ENCODE assay signal across 8 mouse cellular contexts in the genomic region with DNA sequence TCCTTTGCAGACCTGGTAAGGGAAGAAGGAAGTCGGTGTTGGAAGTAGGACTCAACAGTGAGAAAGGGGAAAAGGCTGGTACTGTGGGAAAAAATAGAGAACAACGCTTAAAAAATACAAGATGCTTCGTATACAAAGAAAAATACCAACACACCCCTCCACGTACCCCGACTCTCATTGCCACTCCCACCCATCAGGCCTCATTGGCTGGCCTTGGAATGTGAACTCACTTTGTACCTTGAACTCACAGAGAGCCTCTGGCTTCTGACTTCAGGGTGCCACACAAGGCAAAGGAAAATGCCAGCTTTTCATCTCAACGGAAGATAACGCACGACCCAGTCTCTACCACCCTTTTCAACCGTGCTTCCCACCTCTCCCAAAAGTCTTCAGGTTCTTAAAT. TPM values are rescaled to one million over a fixed set of nuclear protein-coding genes. Genes with fewer than 3 reads are reported as not detected.
DNase-seq lines count a peak whose midpoint lies in the region; ATAC-seq and TF ChIP-seq lines count a peak whose summit lies in the region.

No protein-coding gene starts in this region.

- peak; percentile 4 for TF ChIP-seq POLR2A in ES-Bruce4 (IDR thresholded peaks at IDR 0.05; ENCODE audit: insufficient read depth, low read length)

- no peak overlapping the region for H3K9ac ChIP-seq in heart, embryonic 12.5 days
- H3K9ac ChIP-seq in ES-Bruce4 (ENCODE audit: low read depth, poor library complexity, severe bottlenecking), result peak overlapping the region; percentile 90
- H3K9ac ChIP-seq in forebrain, postnatal 0 days, result peak overlapping the region; percentile 58; the same call in 1 of the 2 replicates
- peak overlapping the region; percentile 87 for H3K9ac ChIP-seq in liver, embryonic 13.5 days

- H3K27ac ChIP-seq in heart, embryonic 12.5 days (ENCODE audit: poor library complexity, severe bottlenecking), result no peak overlapping the region
- H3K27ac ChIP-seq in ES-Bruce4 (ENCODE audit: insufficient read depth, low read length), result peak overlapping the region; percentile 53
- H3K27ac ChIP-seq in forebrain, postnatal 0 days (ENCODE audit: low read depth, low read length), result no peak overlapping the region
- H3K27ac ChIP-seq in liver, embryonic 13.5 days, result no peak overlapping the region

- H3K9me3 ChIP-seq in heart, embryonic 12.5 days (replicated peaks), result no peaks in the 10 kb centered on the region
- no peaks in the 10 kb centered on the region for H3K9me3 ChIP-seq in ES-Bruce4 (replicated peaks; ENCODE audit: control insufficient read depth, insufficient read depth, low read length, poor library complexity, severe bottlenecking)
- H3K9me3 ChIP-seq in forebrain, postnatal 0 days (ENCODE audit: low read length), result no peaks in the 10 kb centered on the region
- H3K9me3 ChIP-seq in liver, embryonic 13.5 days (replicated peaks), result no peaks in the 10 kb centered on the region

- DNase-seq in heart, adult 18-20 months, result no peak
- DNase-seq in forebrain, postnatal 0 days, result no peak
- DNase-seq in liver, embryonic 13.5 days, result no peak
- no peak for DNase-seq in adrenal gland, adult 8-10 months
- no peak for DNase-seq in urinary bladder, adult 2 months (ENCODE audit: low spot score)
- no peak for DNase-seq in layer of hippocampus, adult 18-20 months (ENCODE audit: low spot score in 2 of 2)

- no peak for TF ChIP-seq CTCF in ES-Bruce4 (IDR thresholded peaks at IDR 0.05; ENCODE audit: low read depth, low read length)
- no peak for TF ChIP-seq CTCF in forebrain, postnatal 0 days (IDR thresholded peaks at IDR 0.05; ENCODE audit: low read depth)

- H3K4me1 ChIP-seq in heart, embryonic 12.5 days (replicated peaks), result peaks cover 29% of the 10 kb centered on the region
- H3K4me1 ChIP-seq in ES-Bruce4 (ENCODE audit: control insufficient read depth, insufficient read depth, low read length), result peaks cover 16% of the 10 kb centered on the region
- H3K4me1 ChIP-seq in forebrain, postnatal 0 days (ENCODE audit: insufficient read depth), result peaks cover 6% of the 10 kb centered on the region
- H3K4me1 ChIP-seq in liver, embryonic 13.5 days (replicated peaks), result peaks cover 23% of the 10 kb centered on the region

- peak overlapping the region; percentile 91 for H3K4me2 ChIP-seq in heart, embryonic 12.5 days
- peak overlapping the region; percentile 94 for H3K4me2 ChIP-seq in forebrain, postnatal 0 days (ENCODE audit: low read depth)
- peak overlapping the region; percentile 95 for H3K4me2 ChIP-seq in liver, embryonic 13.5 days

- no peak for TF ChIP-seq EP300 in ES-Bruce4 (IDR thresholded peaks at IDR 0.05; ENCODE audit: insufficient read depth, low read depth, low read length)

- peaks cover 27% of the 10 kb centered on the region for H3K36me3 ChIP-seq in heart, embryonic 12.5 days
- H3K36me3 ChIP-seq in ES-Bruce4 (ENCODE audit: control insufficient read depth, insufficient read depth, low read length, poor library complexity, severe bottlenecking), result peaks cover 21% of the 10 kb centered on the region
- H3K36me3 ChIP-seq in forebrain, postnatal 0 days (ENCODE audit: insufficient read depth), result peaks cover 4% of the 10 kb centered on the region; the same call in 1 of the 2 replicates
- H3K36me3 ChIP-seq in liver, embryonic 13.5 days, result peaks cover 23% of the 10 kb centered on the region

- peak overlapping the region; percentile 83 for H3K4me3 ChIP-seq in heart, embryonic 12.5 days
- H3K4me3 ChIP-seq in ES-Bruce4 (ENCODE audit: low read depth, low read length), result 0 out of 2 replicates have a peak overlapping the region, but pooled peaks have one; percentile 9
- peak overlapping the region; percentile 61 for H3K4me3 ChIP-seq in forebrain, postnatal 0 days (ENCODE audit: low read depth, low read length)
- H3K4me3 ChIP-seq in liver, embryonic 13.5 days (replicated peaks), result peak overlapping the region; percentile 79

- 0 out of 2 replicates have a peak, but pooled peaks have one; percentile 4 for ATAC-seq in heart, embryonic 12.5 days (ENCODE audit: insufficient number of reproducible peaks, low FRiP score)
- ATAC-seq in forebrain, postnatal 0 days, result peak; percentile 25
- ATAC-seq in liver, embryonic 13.5 days (ENCODE audit: low read depth), result peak; percentile 27

- H3K27me3 ChIP-seq in heart, embryonic 12.5 days (replicated peaks), result no peaks in the 10 kb centered on the region; the same call in 1 of the 2 replicates
- H3K27me3 ChIP-seq in ES-Bruce4 (ENCODE audit: control insufficient read depth, insufficient read depth, low read length, poor library complexity, severe bottlenecking), result no peaks in the 10 kb centered on the region
- H3K27me3 ChIP-seq in forebrain, postnatal 0 days (ENCODE audit: insufficient read depth, low read length), result no peaks in the 10 kb centered on the region
- 0 out of 2 replicates have a peak, but pooled peaks cover 5% of the 10 kb centered on the region for H3K27me3 ChIP-seq in liver, embryonic 13.5 days

- 19% methylated on average over 9 of the region's 9 CpGs for WGBS in heart, embryonic 12.5 days
- WGBS in forebrain, postnatal 0 days, result 26% methylated on average over 9 of the region's 9 CpGs
- WGBS in liver, embryonic 13.5 days (ENCODE audit: insufficient replicate concordance), result 24% methylated on average over 9 of the region's 9 CpGs

RNA-seq across cellular contexts. Expression of a gene that starts 0.3 kb away (rescaled TPM):
- 43.7 and 44.1 TPM in 2 replicates for polyA plus RNA-seq in heart, embryonic 12.5 days (2016; fragmentation: Nextera tagmentation; extraction: Ambion mirVana)
- total RNA-seq in heart, adult 18-20 months (2021), result 10 to 100 TPM; 29.7 to 29.9 TPM
- polyA plus RNA-seq in ES-Bruce4 (2011; ENCODE audit: insufficient read depth, insufficient read length, low read depth, missing spikeins), result 71.5 and 75.2 TPM in 2 replicates
- 25.6 and 36.9 TPM in 2 replicates for total RNA-seq in forebrain, postnatal 0 days (2014; rRNA removed)
- 15.8 and 17.6 TPM in 2 replicates for polyA plus RNA-seq in forebrain, postnatal 0 days (2015; fragmentation: Nextera tagmentation; extraction: Ambion mirVana)
- polyA plus RNA-seq in liver, embryonic 13.5 days (2015; fragmentation: Nextera tagmentation; extraction: Ambion mirVana), result 11.2 and 12.1 TPM in 2 replicates
- 10 to 100 TPM; 49.3 to 72.6 (median 54.6) TPM for total RNA-seq in adrenal gland, adult 8-10 months (2022)
- 37.6 and 41.0 TPM in 2 replicates for polyA plus RNA-seq in urinary bladder, adult 2 months (2012; rRNA removed)
- total RNA-seq in layer of hippocampus, adult 18-20 months (2021), result 10 to 100 TPM; 44.1 to 47.2 TPM

RNA-seq across cellular contexts. Expression of a gene that starts 14.1 kb away (rescaled TPM):
- 0.28 and 0.33 TPM in 2 replicates for polyA plus RNA-seq in heart, embryonic 12.5 days (2016; fragmentation: Nextera tagmentation; extraction: Ambion mirVana)
- total RNA-seq in heart, adult 18-20 months (2021), result under 1 TPM; 0.20 to 0.21 TPM
- polyA plus RNA-seq in ES-Bruce4 (2011; ENCODE audit: insufficient read depth, insufficient read length, low read depth, missing spikeins), result 0.91 and 1.3 TPM in 2 replicates
- total RNA-seq in forebrain, postnatal 0 days (2014; rRNA removed), result 49.9 and 61.3 TPM in 2 replicates
- 16.3 and 16.8 TPM in 2 replicates for polyA plus RNA-seq in forebrain, postnatal 0 days (2015; fragmentation: Nextera tagmentation; extraction: Ambion mirVana)
- polyA plus RNA-seq in liver, embryonic 13.5 days (2015; fragmentation: Nextera tagmentation; extraction: Ambion mirVana), result 0.09 TPM in 1 of 2 replicates, not detected in the other
- total RNA-seq in adrenal gland, adult 8-10 months (2022), result under 1 TPM in 3 of 4 experiments, not detected in 1; 0.25 to 0.56 (median 0.38) TPM
- 19.8 and 27.6 TPM in 2 replicates for polyA plus RNA-seq in urinary bladder, adult 2 months (2012; rRNA removed)
- total RNA-seq in layer of hippocampus, adult 18-20 months (2021), result 10 to 100 TPM; 47.4 to 49.0 TPM

RNA-seq across cellular contexts. Expression of a gene that starts 29.8 kb away (rescaled TPM):
- 0.89 and 0.91 TPM in 2 replicates for polyA plus RNA-seq in heart, embryonic 12.5 days (2016; fragmentation: Nextera tagmentation; extraction: Ambion mirVana)
- total RNA-seq in heart, adult 18-20 months (2021), result under 1 TPM; 0.18 to 0.37 TPM
- 0.57 and 0.68 TPM in 2 replicates for polyA plus RNA-seq in ES-Bruce4 (2011; ENCODE audit: insufficient read depth, insufficient read length, low read depth, missing spikeins)
- 51.5 and 56.6 TPM in 2 replicates for total RNA-seq in forebrain, postnatal 0 days (2014; rRNA removed)
- polyA plus RNA-seq in forebrain, postnatal 0 days (2015; fragmentation: Nextera tagmentation; extraction: Ambion mirVana), result 36.1 and 37.2 TPM in 2 replicates
- polyA plus RNA-seq in liver, embryonic 13.5 days (2015; fragmentation: Nextera tagmentation; extraction: Ambion mirVana), result 0.06 and 0.10 TPM in 2 replicates
- 1 to 10 TPM; 4.1 to 7.5 (median 6.0) TPM for total RNA-seq in adrenal gland, adult 8-10 months (2022)
- polyA plus RNA-seq in urinary bladder, adult 2 months (2012; rRNA removed), result 1.6 and 1.9 TPM in 2 replicates
- 10 to 100 TPM; 62.4 to 68.0 TPM for total RNA-seq in layer of hippocampus, adult 18-20 months (2021)

RNA-seq across cellular contexts. Expression of a gene that starts 35.3 kb away (rescaled TPM):
- polyA plus RNA-seq in heart, embryonic 12.5 days (2016; fragmentation: Nextera tagmentation; extraction: Ambion mirVana), result 66.6 and 72.0 TPM in 2 replicates
- total RNA-seq in heart, adult 18-20 months (2021), result 10 to 100 TPM; 73.6 to 77.5 TPM
- 57.0 and 64.0 TPM in 2 replicates for polyA plus RNA-seq in ES-Bruce4 (2011; ENCODE audit: insufficient read depth, insufficient read length, low read depth, missing spikeins)
- total RNA-seq in forebrain, postnatal 0 days (2014; rRNA removed), result 15.8 and 16.1 TPM in 2 replicates
- polyA plus RNA-seq in forebrain, postnatal 0 days (2015; fragmentation: Nextera tagmentation; extraction: Ambion mirVana), result 64.8 and 74.2 TPM in 2 replicates
- polyA plus RNA-seq in liver, embryonic 13.5 days (2015; fragmentation: Nextera tagmentation; extraction: Ambion mirVana), result 39.8 and 41.8 TPM in 2 replicates
- 100 to 1,000 TPM; 157 to 205 (median 185) TPM for total RNA-seq in adrenal gland, adult 8-10 months (2022)
- 93.6 and 98.7 TPM in 2 replicates for polyA plus RNA-seq in urinary bladder, adult 2 months (2012; rRNA removed)
- total RNA-seq in layer of hippocampus, adult 18-20 months (2021), result 10 to 100 TPM; 85.0 to 99.1 TPM

RNA-seq across cellular contexts. Expression of a gene that starts 35.3 kb away (rescaled TPM):
- polyA plus RNA-seq in heart, embryonic 12.5 days (2016; fragmentation: Nextera tagmentation; extraction: Ambion mirVana), result 44.5 and 48.6 TPM in 2 replicates
- 10 to 100 TPM; 24.5 to 27.2 TPM for total RNA-seq in heart, adult 18-20 months (2021)
- polyA plus RNA-seq in ES-Bruce4 (2011; ENCODE audit: insufficient read depth, insufficient read length, low read depth, missing spikeins), result 106 and 133 TPM in 2 replicates
- 51.1 and 82.9 TPM in 2 replicates for total RNA-seq in forebrain, postnatal 0 days (2014; rRNA removed)
- polyA plus RNA-seq in forebrain, postnatal 0 days (2015; fragmentation: Nextera tagmentation; extraction: Ambion mirVana), result 57.6 and 59.6 TPM in 2 replicates
- 49.0 and 49.9 TPM in 2 replicates for polyA plus RNA-seq in liver, embryonic 13.5 days (2015; fragmentation: Nextera tagmentation; extraction: Ambion mirVana)
- total RNA-seq in adrenal gland, adult 8-10 months (2022), result 100 to 1,000 TPM in 2 of 4 experiments, 10 to 100 TPM in 2; 83.8 to 116 (median 104) TPM
- 60.7 and 75.2 TPM in 2 replicates for polyA plus RNA-seq in urinary bladder, adult 2 months (2012; rRNA removed)
- 10 to 100 TPM; 36.0 to 38.5 TPM for total RNA-seq in layer of hippocampus, adult 18-20 months (2021)

Comparison
In these comparisons a context has a peak if more than half of its experiments do, and no peak if none do; other contexts are left out.
1. H3K4me3 ChIP-seq: peak in every context shown above with its lines; median percentile 83 in heart, embryonic 12.5 days; 79 in liver, embryonic 13.5 days; 61 in forebrain, postnatal 0 days; 9 in ES-Bruce4.
2. RNA of a gene that starts 29.8 kb away (polyA plus RNA-seq): 36.1 to 37.2 TPM in forebrain, postnatal 0 days; 1.6 to 1.9 TPM in urinary bladder, adult 2 months, 0.89 to 0.91 TPM in heart, embryonic 12.5 days, 0.57 to 0.68 TPM in ES-Bruce4 and 0.06 to 0.10 TPM in liver, embryonic 13.5 days; every median in the first group is over 10 times any median in the second.
3. Peak in every context shown above with its lines, with median percentiles within 50 percentile points of each other: ATAC-seq and H3K4me2 ChIP-seq.